Mouse (Mus musculus) heart, embryonic 10.5 days (tissue): ENCODE results near the gene Atp6v0e. TPM values are rescaled to one million over a fixed set of nuclear protein-coding genes. Genes with fewer than 3 reads are reported as not detected.

ENCODE experiments used
- DNase-seq: peaks from one replicate; pipeline ENCODE4 v3.0.0-alpha.2; 2017; ENCODE audit warnings: low spot score
- H3K27ac ChIP-seq: fragments of 300-500 bp; sonication (generic); 2 replicates; pipeline ENCODE4 v1.5.1; 2016; ENCODE audit warnings: mild to moderate bottlenecking
- H3K27me3 ChIP-seq: fragments of 300-500 bp; sonication (generic); 2 replicates; pipeline ENCODE4 v1.6.1; 2016; ENCODE audit warnings: mild to moderate bottlenecking; ENCODE audit not compliant: poor library complexity, insufficient read depth, severe bottlenecking
- H3K36me3 ChIP-seq: fragments of 300-500 bp; sonication (generic); 2 replicates; pipeline ENCODE4 v1.6.1; 2016; ENCODE audit warnings: mild to moderate bottlenecking, moderate library complexity
- H3K4me1 ChIP-seq: fragments of 300-500 bp; sonication (generic); 2 replicates; pipeline ENCODE4 v1.6.1; 2016; ENCODE audit warnings: mild to moderate bottlenecking
- H3K4me3 ChIP-seq: fragments of 300-500 bp; sonication (generic); 2 replicates; pipeline ENCODE4 v1.5.1; 2016; ENCODE audit warnings: mild to moderate bottlenecking, moderate library complexity
- H3K9me3 ChIP-seq: fragments of 300-500 bp; sonication (generic); 2 replicates; pipeline ENCODE4 v1.6.1; 2016; ENCODE audit warnings: mild to moderate bottlenecking, moderate library complexity
- WGBS: fragments of 180-500 bp; shearing (Covaris S2); methylation state at CpG from one replicate; pipeline ENCODE4 v1.1.7; 2016; 5-methylcytosine and 5-hydroxymethylcytosine counted together
- polyA plus RNA-seq: library from polyadenylated mRNA; unstranded; fragments of >200 nt; fragmentation: Nextera tagmentation; extraction: Ambion mirVana; gene quantifications from 2 replicates; pipeline ENCODE4 v1.2.1, GENCODE M21; 2016

The Atp6v0e gene
- polyA plus RNA-seq = 189 and 213 TPM in 2 replicates

DNA sequence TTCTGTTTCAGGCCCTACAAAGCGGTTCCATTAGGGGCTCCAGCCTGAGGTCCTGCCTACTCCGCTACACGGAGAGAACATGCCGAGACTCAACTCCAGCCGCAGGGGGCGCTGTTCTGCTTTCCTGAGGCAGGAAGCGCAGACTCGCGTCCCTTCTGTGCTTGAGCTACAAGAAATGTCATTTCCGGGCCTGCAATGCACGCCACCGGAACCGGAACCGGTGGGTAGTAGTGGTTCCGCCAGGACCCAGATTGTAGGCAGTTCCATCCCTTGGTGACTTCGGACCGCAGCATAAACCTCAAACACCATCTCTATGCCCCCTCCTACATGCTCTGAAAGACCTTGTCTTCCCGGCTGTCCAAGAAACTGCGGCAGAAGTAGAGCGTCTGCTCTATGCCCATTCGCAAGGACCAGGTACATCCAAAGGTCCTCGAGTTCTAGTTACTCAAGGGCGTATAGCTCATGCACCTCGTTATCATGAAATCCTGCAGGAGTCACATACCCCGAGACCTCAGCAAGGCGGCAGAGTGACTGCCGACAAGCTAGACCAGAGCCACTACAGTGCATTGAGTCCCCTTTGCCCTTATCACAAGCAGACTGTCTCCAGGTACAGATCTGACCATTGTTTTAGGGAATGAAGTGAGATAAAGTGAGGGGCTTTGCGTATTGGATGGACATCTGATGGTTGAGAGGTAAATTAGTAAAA is at the start of gene Atp6v0e:
Atp6v0e (plus strand) TSS at position 254 of the 706 bp plus-strand sequence.
- WGBS = 2% methylated on average over 28 of the region's 28 CpGs
- Histone ChIP-seq H3K36me3 (no peaks in the 10 kb centered on the region), H3K27me3 (no peaks in the 10 kb centered on the region), H3K4me3 (peak within 1 kb of the TSS; percentile 77), H3K4me1 (peaks cover 32% of the 10 kb centered on the region), H3K9me3 (no peaks in the 10 kb centered on the region), H3K27ac (peak within 1 kb of the TSS; percentile 88)
- peak; percentile 97 for DNase-seq

DNA sequence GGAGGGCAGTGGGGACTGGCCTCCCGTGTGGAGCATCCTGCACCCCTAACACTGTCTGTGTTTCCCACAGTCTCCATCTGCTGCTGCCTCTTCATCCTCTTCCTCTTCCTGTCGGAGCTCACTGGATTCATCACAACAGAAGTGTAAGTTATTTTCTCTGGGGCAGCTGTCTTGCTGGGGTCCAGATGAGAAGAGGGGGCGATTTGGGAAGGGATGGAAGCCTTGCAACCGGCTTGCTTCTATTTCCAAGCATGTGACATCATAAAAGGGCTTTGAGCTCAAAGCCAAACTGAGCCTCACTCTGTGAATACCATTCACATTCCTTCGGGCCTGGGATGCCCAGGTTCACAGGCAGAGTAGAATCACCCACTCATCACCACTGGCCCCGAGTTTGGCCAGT is 48.7 kb upstream of the Atp6v0e start:
- no peak for DNase-seq
- no peaks in the 10 kb centered on the region for H3K27me3 ChIP-seq
- H3K27ac ChIP-seq = peak overlapping the region; percentile 0; the same call in 1 of the 2 replicates
- no peak overlapping the region for H3K4me3 ChIP-seq
- peaks cover 78% of the 10 kb centered on the region for H3K36me3 ChIP-seq
- peaks cover 37% of the 10 kb centered on the region for H3K4me1 ChIP-seq
- H3K9me3 ChIP-seq = no peaks in the 10 kb centered on the region
- WGBS = 82% methylated on average over 6 of the region's 6 CpGs

- H3K36me3 ChIP-seq = peaks cover 78% of the 10 kb centered on the region
- no peak for DNase-seq
- no peak overlapping the region for H3K4me3 ChIP-seq
- H3K27me3 ChIP-seq = no peaks in the 10 kb centered on the region
- 0 out of 2 replicates have a peak overlapping the region, but pooled peaks have one; percentile 0 for H3K27ac ChIP-seq
- peaks cover 37% of the 10 kb centered on the region for H3K4me1 ChIP-seq
- 86% methylated on average over 9 of the region's 9 CpGs for WGBS
- H3K9me3 ChIP-seq = no peaks in the 10 kb centered on the region
Observed at GRCm38 (mm10) chr17:26614708-26615486, 48.1 kb upstream of the Atp6v0e start.

DNA sequence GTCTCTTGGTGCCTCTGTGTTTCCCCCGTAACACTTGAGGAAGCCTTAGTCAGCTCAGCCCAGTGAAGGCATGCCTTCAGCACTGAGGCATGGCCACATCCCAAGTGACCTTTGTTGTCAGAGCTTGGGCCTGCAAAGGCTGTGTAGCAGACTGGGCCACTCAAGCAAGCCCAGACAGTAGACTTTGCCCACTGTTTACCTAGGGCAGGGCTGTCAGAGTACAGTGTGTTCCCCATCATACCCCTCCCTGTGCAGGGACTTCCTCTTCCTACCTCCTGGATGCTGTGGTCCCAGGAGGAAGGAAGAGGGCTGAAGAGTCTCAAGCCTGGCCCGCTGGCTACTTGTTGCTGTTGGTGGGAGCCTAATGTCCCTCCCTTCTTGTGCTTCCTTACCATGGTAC is 46.3 kb upstream of the Atp6v0e start:
- Histone ChIP-seq H3K9me3 (no peaks in the 10 kb centered on the region), H3K4me1 (peaks cover 22% of the 10 kb centered on the region), H3K36me3 (peaks cover 76% of the 10 kb centered on the region), H3K4me3 (no peak overlapping the region), H3K27ac (peak overlapping the region; percentile 56; the same call in 1 of the 2 replicates), H3K27me3 (no peaks in the 10 kb centered on the region)
- DNase-seq = no peak
- 75% methylated on average over 2 of the region's 2 CpGs for WGBS

DNA sequence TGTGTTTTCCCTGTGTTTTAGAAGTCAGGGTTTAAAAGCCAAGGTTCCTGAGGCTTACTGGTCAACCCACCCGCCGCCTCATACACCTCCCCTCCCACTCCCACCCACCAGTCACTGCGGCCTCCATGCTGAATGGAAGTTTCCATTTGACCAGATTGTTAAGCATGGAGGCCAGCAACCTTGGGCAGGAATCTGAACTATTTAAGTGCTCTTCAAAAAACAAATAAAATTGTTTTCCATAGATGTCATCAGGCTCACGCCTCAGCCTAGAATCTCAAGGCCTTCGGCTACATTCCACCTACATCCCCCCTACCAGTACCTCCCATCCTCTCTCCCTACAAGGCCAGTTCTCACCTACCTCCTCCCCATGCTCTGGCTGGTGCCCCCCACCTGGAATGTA is 44.5 kb upstream of the Atp6v0e start:
- Histone ChIP-seq H3K27ac (no peak overlapping the region), H3K27me3 (no peaks in the 10 kb centered on the region), H3K9me3 (no peaks in the 10 kb centered on the region), H3K4me1 (peaks cover 13% of the 10 kb centered on the region; the same call in 1 of the 2 replicates), H3K4me3 (no peak overlapping the region), H3K36me3 (peaks cover 80% of the 10 kb centered on the region)
- 83% methylated on average over 5 of the region's 5 CpGs for WGBS
- no peak for DNase-seq

DNA sequence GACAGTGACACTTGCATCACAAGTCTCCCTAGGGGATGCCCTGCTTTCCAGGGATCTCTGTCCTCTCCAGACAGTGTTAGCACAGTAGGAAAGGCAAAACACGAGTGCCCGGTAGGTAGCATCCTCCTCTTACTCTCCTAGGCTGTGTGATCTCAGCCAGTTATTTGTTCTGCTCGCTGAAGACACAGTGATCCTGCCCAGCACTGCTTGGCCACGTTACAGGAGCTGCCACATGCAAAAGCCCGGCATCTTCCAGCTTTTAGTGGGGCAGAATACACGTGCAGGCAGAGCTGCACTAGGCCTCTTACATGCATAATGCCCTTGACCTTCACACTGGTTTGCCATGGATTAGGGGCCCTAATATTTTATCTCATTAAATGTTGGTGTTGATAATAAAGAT is 43.5 kb upstream of the Atp6v0e start:
- 87% methylated on average over 6 of the region's 6 CpGs for WGBS
- peaks cover 80% of the 10 kb centered on the region for H3K36me3 ChIP-seq
- H3K4me3 ChIP-seq = no peak overlapping the region
- H3K27me3 ChIP-seq = no peaks in the 10 kb centered on the region
- no peak overlapping the region for H3K27ac ChIP-seq
- H3K4me1 ChIP-seq = peaks cover 6% of the 10 kb centered on the region; the same call in 1 of the 2 replicates
- H3K9me3 ChIP-seq = no peaks in the 10 kb centered on the region
- DNase-seq = no peak

GRCm38 (mm10) chr17:26620292-26620691 is 42.7 kb upstream of the Atp6v0e start:
- no peak overlapping the region for H3K4me3 ChIP-seq
- H3K4me1 ChIP-seq = peaks cover 6% of the 10 kb centered on the region; the same call in 1 of the 2 replicates
- no peaks in the 10 kb centered on the region for H3K9me3 ChIP-seq
- H3K27me3 ChIP-seq = no peaks in the 10 kb centered on the region
- peaks cover 82% of the 10 kb centered on the region for H3K36me3 ChIP-seq
- no peak overlapping the region for H3K27ac ChIP-seq
- WGBS = 87% methylated on average over 6 of the region's 6 CpGs
- no peak for DNase-seq

DNA sequence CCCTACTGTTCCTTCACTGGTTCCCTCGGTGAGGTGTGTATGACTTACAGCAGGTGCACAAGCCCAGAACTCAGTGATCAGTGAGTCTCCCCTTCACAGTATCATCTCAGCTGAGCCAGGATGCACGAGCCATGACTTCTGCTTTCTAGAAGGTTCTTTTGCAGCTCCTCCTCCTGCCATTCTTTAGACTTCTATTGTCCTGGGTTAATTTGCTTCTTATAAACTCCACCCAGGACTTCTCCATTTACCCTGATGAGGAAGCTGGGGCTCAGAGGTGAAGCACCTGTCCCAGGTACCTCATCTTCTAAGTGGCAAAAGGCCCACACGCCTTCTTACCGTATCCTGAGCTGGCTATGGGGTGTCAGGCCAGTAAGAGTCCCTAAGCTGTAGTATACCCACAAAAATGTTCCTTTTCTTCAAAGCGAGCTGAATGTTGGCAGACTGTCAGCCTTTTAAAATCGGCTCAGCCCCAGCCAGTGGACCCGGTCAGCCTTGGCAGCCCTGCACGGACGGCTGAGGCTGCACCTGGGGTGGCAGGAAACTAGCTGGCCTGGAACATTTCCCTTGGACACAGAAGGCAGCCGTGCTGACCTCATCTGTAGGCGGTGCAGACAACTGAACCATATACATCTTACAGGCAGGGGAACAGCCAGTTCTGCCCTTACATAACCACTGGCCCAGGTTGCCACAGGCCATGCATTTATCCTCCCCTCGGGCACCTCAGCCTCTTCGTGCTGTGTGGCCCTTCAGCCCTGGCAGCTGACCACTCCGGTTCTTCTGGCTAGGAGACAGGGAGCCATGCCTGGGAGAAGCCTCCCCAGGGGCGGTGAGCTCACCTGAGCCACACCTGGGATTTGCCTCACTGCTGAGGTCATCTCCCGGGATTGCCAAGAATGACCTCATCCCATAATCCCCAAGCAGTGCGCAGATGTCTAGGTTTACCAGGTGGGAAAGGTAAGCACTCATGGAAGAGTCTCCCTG is 42.0 kb upstream of the Atp6v0e start:
- no peak for DNase-seq
- Histone ChIP-seq H3K9me3 (no peaks in the 10 kb centered on the region), H3K4me3 (no peak overlapping the region), H3K27ac (peak overlapping the region; percentile 29; the same call in 1 of the 2 replicates), H3K27me3 (no peaks in the 10 kb centered on the region), H3K4me1 (peaks cover 6% of the 10 kb centered on the region; the same call in 1 of the 2 replicates), H3K36me3 (peaks cover 83% of the 10 kb centered on the region)
- 86% methylated on average over 17 of the region's 17 CpGs for WGBS

DNA sequence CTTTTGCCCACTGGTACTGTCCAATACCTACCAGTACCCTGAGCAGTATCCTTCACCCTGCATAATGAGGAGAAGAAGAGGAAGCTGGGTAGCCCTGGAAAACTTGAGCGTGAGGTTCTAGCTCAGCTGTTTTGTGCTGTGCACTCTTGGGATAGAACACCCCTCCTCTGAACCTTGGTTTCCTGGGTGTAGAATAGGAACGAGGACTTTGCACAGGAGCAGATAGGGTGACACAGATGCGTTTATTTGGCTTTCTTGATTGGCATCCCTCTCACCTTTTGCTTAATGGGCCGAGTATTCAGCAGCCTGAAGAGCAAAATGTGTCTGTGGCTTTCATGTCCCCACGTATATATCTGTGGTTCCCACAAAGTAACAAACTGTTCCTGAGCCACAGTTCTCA is 41.1 kb upstream of the Atp6v0e start:
- peaks cover 81% of the 10 kb centered on the region for H3K36me3 ChIP-seq
- WGBS = 86% methylated on average over 5 of the region's 5 CpGs

DNA sequence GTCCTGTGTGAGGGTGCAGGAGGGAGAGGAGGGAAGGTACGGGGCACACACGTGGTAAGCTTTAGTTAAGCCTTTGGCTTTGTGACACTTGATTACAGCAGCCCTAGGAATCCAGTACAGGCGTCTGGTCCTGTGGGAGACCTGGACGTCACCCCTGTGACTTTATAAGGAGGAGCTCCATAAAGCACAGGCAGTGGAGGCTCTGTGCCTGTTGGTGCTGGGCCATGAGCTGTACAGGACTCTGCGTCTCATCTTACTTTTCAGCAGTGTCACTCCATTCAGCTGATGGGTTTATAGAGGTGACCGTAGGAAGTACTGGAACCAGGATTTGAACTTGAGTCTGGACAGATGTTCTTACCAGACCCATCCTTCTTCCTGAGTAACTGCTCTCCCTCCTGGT is 39.0 kb upstream of the Atp6v0e start:
- DNase-seq = no peak
- 83% methylated on average over 6 of the region's 6 CpGs for WGBS
- Histone ChIP-seq H3K27me3 (no peaks in the 10 kb centered on the region), H3K9me3 (no peaks in the 10 kb centered on the region), H3K27ac (no peak overlapping the region), H3K4me3 (no peak overlapping the region), H3K36me3 (peaks cover 82% of the 10 kb centered on the region), H3K4me1 (no peaks in the 10 kb centered on the region)

More for the DNA sequence above, 41.1 kb upstream of the Atp6v0e start:
- H3K9me3 ChIP-seq = no peaks in the 10 kb centered on the region
- peaks cover 2% of the 10 kb centered on the region; the same call in 1 of the 2 replicates for H3K4me1 ChIP-seq
- DNase-seq = no peak
- no peak overlapping the region for H3K4me3 ChIP-seq
- no peak overlapping the region for H3K27ac ChIP-seq
- H3K27me3 ChIP-seq = no peaks in the 10 kb centered on the region

- no peak overlapping the region for H3K27ac ChIP-seq
- peaks cover 83% of the 10 kb centered on the region for H3K36me3 ChIP-seq
- no peaks in the 10 kb centered on the region for H3K27me3 ChIP-seq
- no peaks in the 10 kb centered on the region for H3K4me1 ChIP-seq
- 87% methylated on average over 10 of the region's 10 CpGs for WGBS
- H3K9me3 ChIP-seq = no peaks in the 10 kb centered on the region
- no peak overlapping the region for H3K4me3 ChIP-seq
- no peak for DNase-seq
Observed at GRCm38 (mm10) chr17:26624999-26625398, 38.0 kb upstream of the Atp6v0e start.

- DNase-seq = no peak
- Histone ChIP-seq H3K9me3 (no peaks in the 10 kb centered on the region), H3K4me1 (no peaks in the 10 kb centered on the region), H3K27me3 (no peaks in the 10 kb centered on the region), H3K4me3 (no peak overlapping the region), H3K36me3 (peaks cover 85% of the 10 kb centered on the region), H3K27ac (no peak overlapping the region)
- 91% methylated on average over 2 of the region's 2 CpGs for WGBS
Observed at GRCm38 (mm10) chr17:26625521-26626010, 37.5 kb upstream of the Atp6v0e start.
